Mouse (Mus musculus) CH12.LX (cell line): ENCODE results near the gene Pkn3. TPM values are rescaled to one million over a fixed set of nuclear protein-coding genes. Genes with fewer than 3 reads are reported as not detected.

ENCODE experiments used
- DNase-seq: peaks from one replicate; pipeline ENCODE4 v3.0.0-alpha.2; 2013; ENCODE audit errors: extremely low read depth
- H3K27ac ChIP-seq: 2 replicates; pipeline ENCODE4 v1.5.1; 2012; ENCODE audit warnings: low read depth, mild to moderate bottlenecking, control low read depth, moderate library complexity; ENCODE audit not compliant: insufficient read depth
- H3K27me3 ChIP-seq: replicated peaks from 2 replicates; pipeline ENCODE3; 2012; ENCODE audit warnings: inconsistent platforms
- H3K36me3 ChIP-seq, 2 experiments: replicated peaks in 1 of 2; 2 replicates each; pipeline versions ENCODE3 to v1.6.1; 2012; ENCODE audit warnings: inconsistent platforms in 1 of 2, low read length in 1 of 2, mild to moderate bottlenecking in 1 of 2, mixed read lengths in 1 of 2, moderate library complexity in 1 of 2; ENCODE audit not compliant: control insufficient read depth in 1 of 2, insufficient read depth in 1 of 2
- H3K4me1 ChIP-seq, 2 experiments: 2 replicates each; pipeline ENCODE4 v1.6.1; 2012; ENCODE audit warnings: inconsistent platforms in 1 of 2, moderate library complexity in 1 of 2; ENCODE audit not compliant: insufficient read depth in 2 of 2, control insufficient read depth in 1 of 2
- H3K4me2 ChIP-seq: 2 replicates; pipeline ENCODE4 v1.6.1; 2012; ENCODE audit warnings: low read depth, mild to moderate bottlenecking, control low read depth; ENCODE audit not compliant: poor library complexity, insufficient read depth, severe bottlenecking
- H3K4me3 ChIP-seq, 3 experiments: fragments of 150-350 bp in 1 of 3; sonication (generic) in 1 of 3; replicated peaks in 1 of 3; 2 replicates each; pipeline versions ENCODE3 to v1.5.1; 2011 to 2012; ENCODE audit warnings: low read depth in 2 of 3, low read length in 2 of 3, mild to moderate bottlenecking in 2 of 3, moderate library complexity in 2 of 3, control low read depth in 1 of 3, improper control_type of control experiment in 1 of 3, inconsistent platforms in 1 of 3, mixed read lengths in 1 of 3; ENCODE audit not compliant: poor library complexity in 1 of 3
- H3K79me2 ChIP-seq: replicated peaks from 2 replicates; pipeline ENCODE4 v1.6.1; 2012; ENCODE audit warnings: mild to moderate bottlenecking, moderate library complexity; ENCODE audit not compliant: control insufficient read depth, poor library complexity, insufficient read depth, severe bottlenecking; ENCODE audit errors: extremely low read depth
- H3K9ac ChIP-seq: 2 replicates; pipeline ENCODE4 v1.6.1; 2012; ENCODE audit warnings: low read depth, mild to moderate bottlenecking, control low read depth, moderate library complexity; ENCODE audit not compliant: insufficient read depth
- H3K9me3 ChIP-seq: replicated peaks from 2 replicates; pipeline ENCODE3; 2012; ENCODE audit warnings: low read length, inconsistent platforms, mixed read lengths
- CHD1 ChIP-seq: IDR thresholded peaks from 2 replicates; pipeline ENCODE4 v1.6.1; 2012; ENCODE audit warnings: low read depth, low read length, improper control_type of control experiment, inconsistent platforms
- CHD2 ChIP-seq: IDR thresholded peaks from 2 replicates; pipeline ENCODE4 v1.6.1; 2011; ENCODE audit warnings: low read length, improper control_type of control experiment
- ETS1 ChIP-seq: conservative IDR thresholded peaks from 2 replicates; pipeline ENCODE4 v1.6.1; 2012; ENCODE audit warnings: low read depth, mild to moderate bottlenecking, inconsistent platforms, low read length, improper control_type of control experiment, moderate library complexity
- IRF4 ChIP-seq: IDR thresholded peaks from 2 replicates; pipeline ENCODE4 v1.6.1; 2014; ENCODE audit warnings: low read depth, mild to moderate bottlenecking, inconsistent platforms, low read length, improper control_type of control experiment
- JUN ChIP-seq: IDR thresholded peaks from 2 replicates; pipeline ENCODE4 v1.6.1; 2011; ENCODE audit warnings: low read depth, mild to moderate bottlenecking, low read length, improper control_type of control experiment, moderate library complexity; ENCODE audit not compliant: insufficient read depth
- JUND ChIP-seq: conservative IDR thresholded peaks from 2 replicates; pipeline ENCODE4 v1.6.1; 2011; ENCODE audit warnings: low read depth, low read length, improper control_type of control experiment
- MXI1 ChIP-seq: IDR thresholded peaks from 2 replicates; pipeline ENCODE4 v1.6.1; 2011; ENCODE audit warnings: mild to moderate bottlenecking, low read depth, low read length, improper control_type of control experiment
- NRF1 ChIP-seq: IDR thresholded peaks from 2 replicates; pipeline ENCODE4 v1.6.1; 2014; ENCODE audit warnings: low read depth, mild to moderate bottlenecking, inconsistent platforms, low read length, improper control_type of control experiment, moderate library complexity
- POLR2A ChIP-seq: IDR thresholded peaks from 2 replicates; pipeline ENCODE4 v1.6.1; 2011; ENCODE audit warnings: low read depth, mild to moderate bottlenecking, improper control_type of control experiment, low read length
- POLR2AphosphoS2 ChIP-seq: IDR thresholded peaks from 2 replicates; pipeline ENCODE4 v1.6.1; 2011; ENCODE audit warnings: low read depth, low read length, improper control_type of control experiment
- RCOR1 ChIP-seq: conservative IDR thresholded peaks from 2 replicates; pipeline ENCODE4 v1.6.1; 2012; ENCODE audit warnings: low read depth, mild to moderate bottlenecking, inconsistent platforms, low read length, improper control_type of control experiment
- SIN3A ChIP-seq: IDR thresholded peaks from 2 replicates; pipeline ENCODE4 v1.6.1; 2012; ENCODE audit warnings: low read length, improper control_type of control experiment, inconsistent platforms
- SMC3 ChIP-seq: IDR thresholded peaks from 2 replicates; pipeline ENCODE4 v1.6.1; 2011; ENCODE audit warnings: low read depth, low read length, improper control_type of control experiment
- TCF12 ChIP-seq: IDR thresholded peaks from 2 replicates; pipeline ENCODE4 v1.6.1; 2014; ENCODE audit warnings: low read depth, mild to moderate bottlenecking, inconsistent platforms, low read length, improper control_type of control experiment
- USF2 ChIP-seq: conservative IDR thresholded peaks from 2 replicates; pipeline ENCODE4 v1.6.1; 2011; ENCODE audit warnings: low read depth, low read length, improper control_type of control experiment
- ZC3H11A ChIP-seq: IDR thresholded peaks from 2 replicates; pipeline ENCODE4 v1.6.1; 2012; ENCODE audit warnings: low read depth, mild to moderate bottlenecking, inconsistent platforms, low read length, improper control_type of control experiment
- ZNF384 ChIP-seq: IDR thresholded peaks from 2 replicates; pipeline ENCODE4 v1.6.1; 2012; ENCODE audit warnings: low read depth, low read length, improper control_type of control experiment, inconsistent platforms
- dilution Hi-C: fragments of 300-500 bp; cut with MboI; formaldehyde crosslinking; loops from 2 replicates; pipeline ENCODE4 v1.14.3; 2020; ENCODE audit warnings: low sequenced_read_pairs; ENCODE audit not compliant: extremely low pct_unique_long_range_greater_than_20kb, extremely low pct_ligation_motif_present
- in situ Hi-C: fragments of 300-500 bp; cut with MboI; formaldehyde crosslinking; loops from 3 replicates; pipeline ENCODE4 v1.14.3; 2019; ENCODE audit warnings: low sequenced_read_pairs, low pct_ligation_motif_present, low pct_unique_long_range_greater_than_20kb, mixed read lengths
- polyA plus RNA-seq: library from polyadenylated mRNA; unstranded; fragments of >175 nt; gene quantifications from 2 replicates; pipeline ENCODE4 v1.2.1, GENCODE M21; 2012; ENCODE audit warnings: low read depth; ENCODE audit not compliant: insufficient read length
- total RNA-seq, 2 experiments: library from RNA; depleted of rRNA; stranded (reverse); fragments of 300-350 nt in 1 of 2; fragments of >200 nt in 1 of 2; gene quantifications; 2 replicates each; pipeline ENCODE4 v1.2.3; 2012 to 2014

Gene Pkn3
- total and polyA plus RNA-seq, 3 experiments: 4.7 to 8.3 (median 6.7) TPM

DNA sequence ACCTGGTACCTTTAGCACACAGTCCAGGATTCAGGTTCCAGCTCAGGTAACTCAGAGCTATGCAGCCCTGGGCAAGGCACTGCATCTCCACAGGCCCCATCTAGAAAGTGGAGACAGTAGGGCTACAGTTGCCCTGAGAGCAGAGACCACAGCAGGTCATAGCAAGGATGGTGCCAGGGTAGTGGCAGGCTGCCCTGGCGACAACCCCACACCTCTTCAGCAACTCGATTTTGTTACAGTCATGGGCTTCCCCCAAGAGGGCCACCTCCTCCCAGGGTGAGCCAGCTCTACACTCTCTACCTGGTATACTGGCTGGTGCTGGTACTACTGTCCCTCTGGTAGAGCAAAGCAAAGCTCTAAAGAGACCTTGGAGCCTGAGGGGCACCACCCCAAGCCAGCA, 39.7 kb upstream of the Pkn3 start:
- TF ChIP-seq JUN: no peak
- TF ChIP-seq IRF4: no peak
- no peak for TF ChIP-seq SMC3
- TF ChIP-seq NRF1: no peak
- TF ChIP-seq MXI1: no peak
- no peak for TF ChIP-seq RCOR1
- TF ChIP-seq ETS1: no peak
- TF ChIP-seq POLR2A: no peak
- no peak for TF ChIP-seq JUND
- no peak for TF ChIP-seq SIN3A
- no peak for TF ChIP-seq TCF12
- no peak for TF ChIP-seq CHD1
- TF ChIP-seq ZC3H11A: no peak
- no peak for TF ChIP-seq ZNF384
- TF ChIP-seq POLR2AphosphoS2: no peak
- TF ChIP-seq, all 38 proteins: peak for 0

DNA sequence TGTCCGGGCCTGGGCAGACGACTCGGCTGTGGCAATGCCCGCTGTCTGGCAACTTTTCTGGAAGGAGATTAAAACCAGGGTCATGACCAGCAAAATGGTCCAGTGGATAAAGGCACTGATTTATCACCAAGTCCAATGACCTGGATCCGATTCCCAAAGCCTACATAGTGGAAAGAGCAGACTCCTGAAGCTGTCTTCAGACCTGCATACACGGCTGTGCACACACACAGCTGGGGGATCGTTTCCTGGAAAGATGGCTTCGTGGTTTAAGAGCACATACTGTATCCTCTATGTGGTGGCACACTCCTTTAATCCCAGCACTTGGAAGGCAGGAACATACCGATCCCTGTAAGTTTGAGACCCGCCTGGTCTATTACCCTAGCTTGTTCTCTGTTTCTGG, 39.1 kb upstream of the Pkn3 start:
- Histone ChIP-seq H3K4me3 (no peak overlapping the region), H3K27me3 (no peaks in the 10 kb centered on the region), H3K36me3 (peaks cover 14 to 57% of the 10 kb centered on the region in 2 experiments), H3K79me2 (no peaks in the 10 kb centered on the region), H3K27ac (no peak overlapping the region), H3K4me2 (no peak overlapping the region), H3K9me3 (no peaks in the 10 kb centered on the region), H3K9ac (no peak overlapping the region), H3K4me1 (peaks cover 0 to 9% of the 10 kb centered on the region in 2 experiments; a peak in 2 of 4 replicates)
- TF ChIP-seq CHD2 (no peak), USF2 (no peak), MXI1 (no peak), SMC3 (no peak), RCOR1 (no peak)
- dilution Hi-C loops (no loop called here), in situ Hi-C loops (no loop called here)
- no peak for DNase-seq

More for the DNA sequence above, 39.7 kb upstream of the Pkn3 start:
- no peaks in the 10 kb centered on the region for H3K9me3 ChIP-seq
- H3K9ac ChIP-seq: no peak overlapping the region
- no peak overlapping the region for H3K4me3 ChIP-seq
- in situ Hi-C loops (no loop called here), dilution Hi-C loops (no loop called here)
- H3K36me3 ChIP-seq: peaks cover 17 to 64% of the 10 kb centered on the region in 2 experiments
- peaks cover 0 to 7% of the 10 kb centered on the region in 2 experiments; a peak in 2 of 4 replicates for H3K4me1 ChIP-seq
- H3K4me2 ChIP-seq: no peak overlapping the region
- H3K79me2 ChIP-seq: no peaks in the 10 kb centered on the region
- H3K27ac ChIP-seq: no peak overlapping the region
- no peaks in the 10 kb centered on the region for H3K27me3 ChIP-seq
- no peak for DNase-seq
